In genomic region chr2:26091771-26092393, GRCm38 (mm10) we compare ENCODE assay signal across 8 mouse cellular contexts. TPM values are rescaled to one million over a fixed set of nuclear protein-coding genes. Genes with fewer than 3 reads are reported as not detected.
DNase-seq lines count a peak whose midpoint lies in the region; ATAC-seq and TF ChIP-seq lines count a peak whose summit lies in the region.

No protein-coding gene starts in this region.

- no peaks in the 10 kb centered on the region for H3K9me3 ChIP-seq in neural tube, embryonic 11.5 days (ENCODE audit: control insufficient read depth, low read length)
- no peaks in the 10 kb centered on the region for H3K9me3 ChIP-seq in lung, embryonic 14.5 days (ENCODE audit: low read depth, low read length)

- no peaks in the 10 kb centered on the region for H3K27me3 ChIP-seq in neural tube, embryonic 11.5 days (ENCODE audit: control insufficient read depth, insufficient read depth, low read length)
- H3K27me3 ChIP-seq in lung, embryonic 14.5 days (ENCODE audit: insufficient read depth, low read length): peaks cover 16% of the 10 kb centered on the region; the same call in 1 of the 2 replicates

- peak overlapping the region; percentile 54 for H3K4me3 ChIP-seq in neural tube, embryonic 11.5 days (ENCODE audit: low read depth, low read length)
- peak overlapping the region; percentile 52 for H3K4me3 ChIP-seq in lung, embryonic 14.5 days (ENCODE audit: low read depth, low read length)

- ATAC-seq in neural tube, embryonic 11.5 days (ENCODE audit: insufficient read depth, low FRiP score, low TSS enrichment): peak; percentile 79
- ATAC-seq in granulocyte monocyte progenitor cell, adult 5-6 weeks (replicated peaks; ENCODE audit: poor library complexity, severe bottlenecking): peak; percentile 21; the same call in 1 of the 2 replicates
- ATAC-seq in lung, embryonic 14.5 days (ENCODE audit: insufficient read depth): peak; percentile 64

- peak overlapping the region; percentile 86 for H3K9ac ChIP-seq in neural tube, embryonic 11.5 days (ENCODE audit: low read length)
- peak overlapping the region; percentile 65 for H3K9ac ChIP-seq in lung, embryonic 14.5 days

- peak overlapping the region; percentile 95 for H3K4me2 ChIP-seq in neural tube, embryonic 11.5 days (ENCODE audit: low read depth)
- H3K4me2 ChIP-seq in lung, embryonic 14.5 days: peak overlapping the region; percentile 95

- no peak for TF ChIP-seq CTCF in lung, embryonic 14.5 days (IDR thresholded peaks at IDR 0.05; ENCODE audit: low read depth)

- DNase-seq in neural tube, embryonic 11.5 days (ENCODE audit: low spot score): peak; percentile 66
- DNase-seq in neural tube, embryonic 10.5 days (ENCODE audit: extremely low spot score, low spot score): no peak
- DNase-seq in embryo, embryonic 10 days (ENCODE audit: low spot score): peak; percentile 62
- peak; percentile 52 for DNase-seq in layer of hippocampus, adult 9-10 months (ENCODE audit: low spot score)
- DNase-seq in lung, embryonic 14.5 days: peak; percentile 74
- peak; percentile 61 for DNase-seq in right cerebral cortex, postnatal 14 days
- no peak for DNase-seq in spleen, postnatal 10 days (ENCODE audit: low spot score in 2 of 2)

- H3K27ac ChIP-seq in neural tube, embryonic 11.5 days (ENCODE audit: low read depth, low read length): peak overlapping the region; percentile 84
- H3K27ac ChIP-seq in lung, embryonic 14.5 days (ENCODE audit: low read depth): peak overlapping the region; percentile 91

- WGBS in neural tube, embryonic 11.5 days: 1% methylated on average over 24 of the region's 24 CpGs
- under 1% methylated on average over 24 of the region's 24 CpGs for WGBS in lung, embryonic 14.5 days

- H3K4me1 ChIP-seq in neural tube, embryonic 11.5 days (ENCODE audit: control insufficient read depth, insufficient read depth, low read length): peaks cover 8% of the 10 kb centered on the region
- H3K4me1 ChIP-seq in lung, embryonic 14.5 days (ENCODE audit: insufficient read depth): 0 out of 2 replicates have a peak, but pooled peaks cover 3% of the 10 kb centered on the region

- no peaks in the 10 kb centered on the region for H3K36me3 ChIP-seq in neural tube, embryonic 11.5 days (ENCODE audit: control insufficient read depth, insufficient read depth, low read length)
- H3K36me3 ChIP-seq in lung, embryonic 14.5 days (ENCODE audit: insufficient read depth): no peaks in the 10 kb centered on the region

RNA-seq across cellular contexts. Expression of gene Nacc2, which starts 31.1 kb away (rescaled TPM):
- polyA plus RNA-seq in neural tube, embryonic 11.5 days (2014; fragmentation: Nextera tagmentation; extraction: Ambion mirVana): 8.2 and 9.8 TPM in 2 replicates
- total RNA-seq in granulocyte monocyte progenitor cell, adult 5-6 weeks (2014; fragmentation: Nextera tagmentation): 0.30 and 0.62 TPM in 2 replicates
- 0.57 and 0.65 TPM in 2 replicates for total RNA-seq in granulocyte monocyte progenitor cell, adult 5-6 weeks (2017)
- polyA plus RNA-seq in lung, embryonic 14.5 days (2014; fragmentation: Nextera tagmentation; extraction: Ambion mirVana): 8.6 and 9.4 TPM in 2 replicates

Comparison
In these comparisons a context has a peak if more than half of its experiments do, and no peak if none do; other contexts are left out.
1. DNase-seq: peak in neural tube, embryonic 11.5 days (single experiment), embryo, embryonic 10 days (single experiment), layer of hippocampus, adult 9-10 months (single experiment), lung, embryonic 14.5 days (single experiment) and right cerebral cortex, postnatal 14 days (single experiment); none in neural tube, embryonic 10.5 days (single experiment) and spleen, postnatal 10 days (0 of 2).
2. ATAC-seq: peak in every context shown above with its lines; median percentile 79 in neural tube, embryonic 11.5 days; 64 in lung, embryonic 14.5 days; 21 in granulocyte monocyte progenitor cell, adult 5-6 weeks.